Mouse (Mus musculus) forebrain, embryonic 10.5 days (tissue): ENCODE data around the gene Zc3h12d. TPM values are rescaled to one million over a fixed set of nuclear protein-coding genes. Genes with fewer than 3 reads are reported as not detected.

Source experiments
- DNase-seq: peaks from one replicate; pipeline ENCODE4 v3.0.0-alpha.2; 2017; ENCODE audit warnings: low spot score; ENCODE audit errors: extremely low spot score
- H3K27ac ChIP-seq: fragments of 300-500 bp; sonication (generic); 2 replicates; pipeline ENCODE4 v1.5.1; 2016; ENCODE audit warnings: mild to moderate bottlenecking
- H3K27me3 ChIP-seq: fragments of 300-500 bp; sonication (generic); 2 replicates; pipeline ENCODE4 v1.6.1; 2016; ENCODE audit warnings: mild to moderate bottlenecking; ENCODE audit not compliant: poor library complexity, severe bottlenecking
- H3K36me3 ChIP-seq: fragments of 300-500 bp; sonication (generic); replicated peaks from 2 replicates; pipeline ENCODE4 v1.6.1; 2016; ENCODE audit warnings: mild to moderate bottlenecking, moderate library complexity
- H3K4me1 ChIP-seq: fragments of 300-500 bp; sonication (generic); 2 replicates; pipeline ENCODE4 v1.6.1; 2016
- H3K4me3 ChIP-seq: fragments of 300-500 bp; sonication (generic); 2 replicates; pipeline ENCODE4 v1.5.1; 2016; ENCODE audit warnings: mild to moderate bottlenecking, moderate library complexity
- H3K9me3 ChIP-seq: fragments of 300-500 bp; sonication (generic); 2 replicates; pipeline ENCODE4 v1.6.1; 2016; ENCODE audit warnings: mild to moderate bottlenecking, moderate library complexity
- WGBS: fragments of 180-500 bp; shearing (Covaris S2); methylation state at CpG from one replicate; pipeline ENCODE4 v1.1.7; 2016; 5-methylcytosine and 5-hydroxymethylcytosine counted together
- microRNA-seq: library from miRNA; unstranded; fragments of <30 nt; microRNA quantifications from one replicate; pipeline ENCODE4, GENCODE M21; 2017
- polyA plus RNA-seq: library from polyadenylated mRNA; unstranded; fragments of >200 nt; fragmentation: Nextera tagmentation; extraction: Ambion mirVana; gene quantifications from 2 replicates; pipeline ENCODE4 v1.2.1, GENCODE M21; 2016

The Zc3h12d gene
- polyA plus RNA-seq, 1 experiment from 2014 or later, result 0.11 TPM

- H3K4me1 ChIP-seq, result no peaks in the 10 kb centered on the region
- 94% methylated on average over 5 of the region's 5 CpGs for WGBS
- peaks cover 87% of the 10 kb centered on the region for H3K36me3 ChIP-seq
These were observed 71.9 kb downstream of the Zc3h12d start for GRCm38 (mm10) chr10:7904157-7904556.

GRCm38 (mm10) chr10:7907151-7907550, 74.9 kb downstream of the Zc3h12d start:
- 89% methylated on average over 12 of the region's 12 CpGs for WGBS
- Histone ChIP-seq H3K27me3 (no peaks in the 10 kb centered on the region), H3K4me1 (no peaks in the 10 kb centered on the region), H3K36me3 (peaks cover 88% of the 10 kb centered on the region), H3K27ac (no peak overlapping the region), H3K9me3 (no peaks in the 10 kb centered on the region), H3K4me3 (no peak overlapping the region)
- no peak for DNase-seq

More at GRCm38 (mm10) chr10:7904157-7904556, 71.9 kb downstream of the Zc3h12d start:
- DNase-seq, result no peak
- Histone ChIP-seq H3K27ac (no peak overlapping the region), H3K9me3 (no peaks in the 10 kb centered on the region), H3K4me3 (no peak overlapping the region), H3K27me3 (no peaks in the 10 kb centered on the region)

GRCm38 (mm10) chr10:7911268-7911667, 79.0 kb downstream of the Zc3h12d start:
- WGBS, result 89% methylated on average over 10 of the region's 10 CpGs
- Histone ChIP-seq H3K4me3 (no peak overlapping the region), H3K4me1 (no peaks in the 10 kb centered on the region), H3K27ac (no peak overlapping the region), H3K36me3 (peaks cover 78% of the 10 kb centered on the region), H3K27me3 (no peaks in the 10 kb centered on the region), H3K9me3 (no peaks in the 10 kb centered on the region)
- no peak for DNase-seq

Small RNA genes lying within 50 kb of the gene (microRNA-seq; reads per million reads assigned to microRNA genes)
- gene Mir5104, result 1.2 reads per million

Other genes starting within 250 kb of the Zc3h12d start
- gene Lrp11, start 242.7 kb upstream of the Zc3h12d start, polyA plus RNA-seq, result 6.9 and 7.4 TPM in 2 replicates
- gene Nup43, start 165.0 kb upstream of the Zc3h12d start, polyA plus RNA-seq, result 93.1 and 93.6 TPM in 2 replicates
- gene Pcmt1, start 151.3 kb upstream of the Zc3h12d start, polyA plus RNA-seq, result 125 and 134 TPM in 2 replicates
- gene Lats1, start 151.3 kb upstream of the Zc3h12d start, polyA plus RNA-seq, result 7.7 and 8.0 TPM in 2 replicates
- 69.1 and 71.3 TPM in 2 replicates for gene Katna1, start 106.5 kb upstream of the Zc3h12d start, polyA plus RNA-seq
- 50.1 and 53.0 TPM in 2 replicates for gene Ginm1, start 39.6 kb upstream of the Zc3h12d start, polyA plus RNA-seq
- gene Ppil4, start 39.6 kb upstream of the Zc3h12d start, polyA plus RNA-seq, result 43.4 and 44.9 TPM in 2 replicates
- gene Tab2, start 123.8 kb downstream of the Zc3h12d start, polyA plus RNA-seq, result 14.7 and 15.2 TPM in 2 replicates